Mouse (Mus musculus) layer of hippocampus, adult 9-10 months (tissue): Measurements from ENCODE around the gene Idua.

Experiments used
- DNase-seq: peaks from one replicate; pipeline ENCODE4 v3.0.0; 2022; ENCODE audit warnings: low spot score

Idua gene

DNA sequence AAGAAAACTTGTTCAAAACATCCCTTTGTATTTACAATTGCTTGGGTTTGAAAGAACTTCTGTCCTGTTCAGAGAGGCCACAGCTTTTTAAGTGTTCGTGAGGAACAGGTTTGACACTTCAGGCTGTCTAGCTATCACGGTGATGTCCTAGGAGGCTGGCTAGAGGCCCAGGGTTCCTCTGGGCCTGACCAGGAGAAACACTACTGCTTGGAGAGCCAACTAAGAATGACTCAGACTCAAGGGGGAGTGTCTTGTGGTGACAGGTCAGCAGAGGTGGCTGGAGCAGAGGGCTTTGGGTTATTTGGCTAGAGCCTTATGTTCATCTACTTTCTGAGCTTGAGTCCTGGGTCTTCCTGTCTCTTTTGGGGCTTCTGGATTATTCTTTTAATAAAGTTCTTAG, 63.9 kb downstream of the Idua start:
- DNase-seq = no peak

- DNase-seq = peak; percentile 74
Observed at GRCm38 (mm10) chr5:108726557-108727248, 66.6 kb downstream of the Idua start.

DNA sequence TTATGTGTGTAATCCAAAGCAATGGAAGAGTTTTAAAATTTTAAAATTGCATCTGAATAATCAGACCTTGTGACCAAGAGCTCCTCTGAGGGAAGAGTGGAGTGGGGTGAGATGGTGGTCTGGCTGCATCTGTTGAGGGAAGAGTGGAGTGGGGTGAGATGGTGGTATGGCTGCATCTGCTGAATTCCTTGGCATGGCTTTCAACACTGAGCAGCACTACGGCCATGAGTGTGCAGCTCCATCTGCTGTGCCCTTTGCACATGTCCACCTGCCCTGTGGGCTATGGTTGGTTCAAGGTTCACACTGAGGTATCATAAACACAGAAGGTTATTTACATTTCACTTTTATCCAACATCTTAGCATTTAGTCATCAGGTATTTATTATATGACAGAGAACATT, 67.3 kb downstream of the Idua start:
- DNase-seq = no peak
